Mouse (Mus musculus) megakaryocyte, embryonic 14.5 days (primary cell): ENCODE data around the gene Plau. TPM values are rescaled to one million over a fixed set of nuclear protein-coding genes. Genes with fewer than 3 reads are reported as not detected.
A peak's percentile ranks its signal among the peaks of the same experiment; 100 is the strongest.

Experiments used
- H3K27me3 ChIP-seq: replicated peaks from 2 replicates; pipeline ENCODE3; 2012; ENCODE audit warnings: inconsistent platforms
- H3K36me3 ChIP-seq: replicated peaks from 2 replicates; pipeline ENCODE3; 2012; ENCODE audit warnings: low read length, inconsistent platforms, mixed read lengths
- H3K4me1 ChIP-seq: 2 replicates; pipeline ENCODE4 v1.6.1; 2012; ENCODE audit warnings: inconsistent platforms
- H3K4me3 ChIP-seq: replicated peaks from 2 replicates; pipeline ENCODE3; 2012; ENCODE audit warnings: moderate library complexity, mild to moderate bottlenecking, inconsistent platforms
- H3K9me3 ChIP-seq: 2 replicates; pipeline ENCODE4 v1.6.1; 2012; ENCODE audit warnings: inconsistent platforms
- FLI1 ChIP-seq: IDR thresholded peaks from 2 replicates; pipeline ENCODE4 v1.6.1; 2012; ENCODE audit warnings: low read length, inconsistent platforms, mixed read lengths
- GATA1 ChIP-seq: IDR thresholded peaks from 3 replicates; pipeline ENCODE4 v1.6.1; 2012; ENCODE audit warnings: mixed read lengths, low read length, inconsistent platforms, borderline replicate concordance
- polyA plus RNA-seq: library from polyadenylated mRNA; stranded (reverse); fragments of >175 nt; gene quantifications from 2 replicates; pipeline ENCODE4 v1.2.3, GENCODE M21; 2012; ENCODE audit warnings: low replicate concordance; ENCODE audit not compliant: insufficient read depth

Plau gene
- polyA plus RNA-seq, 1 experiment, result 0.35 TPM

- Histone ChIP-seq H3K4me1 (peaks cover 45% of the 10 kb centered on the region), H3K9me3 (no peaks in the 10 kb centered on the region), H3K36me3 (no peaks in the 10 kb centered on the region), H3K4me3 (no peak overlapping the region), H3K27me3 (no peaks in the 10 kb centered on the region)
- TF ChIP-seq FLI1, result no peak
- TF ChIP-seq GATA1, result no peak
Measured at GRCm38 (mm10) chr14:20828524-20828923, 7.9 kb upstream of the Plau start.

DNA sequence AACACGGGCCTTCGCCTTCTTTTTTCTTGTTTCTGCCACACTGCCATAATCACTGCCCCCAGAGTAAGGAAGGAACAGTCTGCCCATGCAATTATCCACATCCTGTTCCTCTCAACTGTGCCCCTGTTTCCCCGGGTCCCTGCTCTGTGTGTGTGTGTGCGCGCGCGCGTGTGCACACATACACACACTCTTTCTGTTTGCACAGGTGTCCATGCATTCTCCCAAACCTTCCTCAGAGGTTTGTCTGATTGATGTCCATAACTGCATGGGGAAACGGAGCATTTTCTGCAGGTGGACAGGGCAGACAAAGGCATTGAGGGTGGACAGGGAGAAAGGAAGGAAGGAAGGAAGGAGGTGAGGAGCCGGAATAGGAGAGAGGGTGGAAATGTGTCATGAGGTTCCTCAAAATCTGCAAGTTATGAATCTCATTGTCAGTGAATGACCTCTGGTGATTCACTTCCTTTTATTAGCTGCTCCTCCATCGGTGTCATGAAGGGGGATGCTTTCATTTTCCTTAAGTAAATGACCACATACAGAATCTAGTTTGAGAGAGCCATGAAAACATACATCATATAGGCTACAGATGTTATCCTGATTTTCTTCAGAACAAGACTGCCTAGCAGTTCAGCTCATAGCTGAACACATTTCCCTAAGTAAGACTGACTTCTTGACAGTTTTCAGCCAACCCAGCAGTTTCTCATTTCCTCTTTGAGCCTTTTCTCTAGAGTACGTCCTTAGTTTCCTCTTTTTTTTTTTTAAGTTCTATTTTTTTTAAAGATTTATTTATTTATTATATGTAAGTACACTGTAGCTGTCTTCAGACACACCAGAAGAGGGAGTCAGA lies 6.7 kb upstream of the Plau start:
- peaks cover 3% of the 10 kb centered on the region for H3K27me3 ChIP-seq
- H3K4me3 ChIP-seq, result peak overlapping the region; percentile 87
- H3K36me3 ChIP-seq, result no peaks in the 10 kb centered on the region
- TF ChIP-seq FLI1 (no peak), GATA1 (no peak)
- no peaks in the 10 kb centered on the region for H3K9me3 ChIP-seq
- H3K4me1 ChIP-seq, result peaks cover 57% of the 10 kb centered on the region

DNA sequence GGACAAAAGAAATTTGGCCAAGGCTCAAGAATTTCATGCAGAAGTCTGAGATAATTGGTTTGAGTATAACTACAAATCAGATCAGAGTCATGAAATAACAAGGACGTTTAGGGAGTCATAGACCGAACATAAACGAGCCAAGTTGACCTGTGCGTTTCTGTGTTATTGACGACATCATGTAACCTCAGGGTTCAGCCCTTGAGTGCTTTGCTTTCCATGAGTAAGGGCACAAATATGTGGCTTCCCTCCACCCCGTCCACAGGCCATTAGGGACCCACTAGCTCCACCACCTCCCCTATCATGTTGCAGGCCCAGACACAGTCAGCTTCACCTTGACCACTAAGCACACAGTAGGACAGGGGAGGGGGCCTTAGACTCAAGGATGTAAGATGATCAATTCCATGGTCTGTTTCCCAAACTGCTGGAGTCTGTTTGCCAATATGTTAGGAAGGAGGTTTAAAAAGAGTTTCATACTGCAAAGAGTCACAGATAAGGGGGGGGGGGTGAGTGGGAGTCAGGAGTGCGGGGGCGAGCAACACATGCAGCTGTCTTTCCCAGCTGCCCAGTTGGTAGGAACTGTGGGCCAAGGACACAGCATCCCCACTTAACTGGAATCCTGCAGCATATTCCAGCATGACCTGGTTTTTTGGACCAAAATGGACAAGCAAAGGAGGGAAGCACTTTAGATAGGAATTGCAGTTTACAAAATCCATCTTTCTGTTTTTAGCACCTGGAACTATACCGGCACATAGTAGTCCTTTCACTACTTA lies 5.1 kb upstream of the Plau start:
- no peaks in the 10 kb centered on the region for H3K36me3 ChIP-seq
- TF ChIP-seq FLI1 (no peak), GATA1 (no peak)
- H3K9me3 ChIP-seq, result no peaks in the 10 kb centered on the region
- H3K4me1 ChIP-seq, result peaks cover 70% of the 10 kb centered on the region
- H3K4me3 ChIP-seq, result no peak overlapping the region
- peaks cover 6% of the 10 kb centered on the region for H3K27me3 ChIP-seq

DNA sequence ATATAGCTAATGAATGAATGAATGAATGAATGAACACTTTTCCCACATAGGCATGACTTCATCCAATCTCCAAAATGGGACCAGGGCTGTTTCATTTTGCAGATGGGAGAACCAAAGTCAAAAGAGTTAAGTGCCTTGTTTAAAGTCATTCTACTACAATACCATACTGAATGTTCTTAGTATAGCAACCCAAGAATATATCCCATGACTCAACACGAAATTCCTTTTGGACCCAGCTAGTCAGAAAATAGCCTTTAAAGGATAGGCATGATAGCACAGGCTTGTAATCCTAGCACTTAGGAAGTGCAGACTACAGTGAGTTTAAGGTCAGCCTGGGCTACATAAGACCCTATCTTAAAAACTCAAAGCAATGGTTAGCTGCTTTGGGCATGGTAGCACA lies 4.5 kb upstream of the Plau start:
- TF ChIP-seq FLI1, result no peak
- TF ChIP-seq GATA1, result no peak
- peaks cover 76% of the 10 kb centered on the region for H3K4me1 ChIP-seq
- H3K4me3 ChIP-seq, result no peak overlapping the region
- H3K9me3 ChIP-seq, result no peaks in the 10 kb centered on the region
- peaks cover 11% of the 10 kb centered on the region for H3K27me3 ChIP-seq
- no peaks in the 10 kb centered on the region for H3K36me3 ChIP-seq

DNA sequence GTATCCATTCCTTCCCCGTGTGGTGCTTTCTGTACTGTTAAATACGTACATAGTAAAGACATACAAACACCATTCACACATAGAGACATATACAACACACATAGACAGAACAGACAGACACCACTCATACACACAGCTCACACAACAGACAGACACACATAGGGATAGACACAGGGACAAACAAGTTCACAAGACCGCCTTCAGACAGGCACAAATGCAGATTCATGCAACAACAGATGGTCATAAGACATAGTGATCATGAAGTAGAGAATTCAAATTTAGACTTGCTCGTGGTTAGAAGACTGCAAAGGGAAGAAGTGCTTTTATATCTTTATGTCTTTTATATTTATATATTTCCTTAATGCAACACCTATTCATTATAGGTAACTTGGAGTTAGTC lies 2.9 kb upstream of the Plau start:
- Histone ChIP-seq H3K4me3 (no peak overlapping the region), H3K27me3 (peaks cover 25% of the 10 kb centered on the region), H3K9me3 (no peaks in the 10 kb centered on the region), H3K4me1 (peaks cover 77% of the 10 kb centered on the region), H3K36me3 (peaks cover under 1% of the 10 kb centered on the region)
- TF ChIP-seq FLI1, result no peak
- TF ChIP-seq GATA1, result no peak

- Histone ChIP-seq H3K27me3 (peaks cover 31% of the 10 kb centered on the region), H3K4me3 (peak overlapping the region; percentile 57), H3K4me1 (peaks cover 73% of the 10 kb centered on the region), H3K36me3 (peaks cover 2% of the 10 kb centered on the region), H3K9me3 (no peaks in the 10 kb centered on the region)
- TF ChIP-seq FLI1, result no peak
- TF ChIP-seq GATA1, result no peak
Measured at GRCm38 (mm10) chr14:20834136-20834535, 2.3 kb upstream of the Plau start.

- H3K4me1 ChIP-seq, result peaks cover 54% of the 10 kb centered on the region
- peak overlapping the region; percentile 94 for H3K4me3 ChIP-seq
- H3K36me3 ChIP-seq, result peaks cover 13% of the 10 kb centered on the region
- TF ChIP-seq FLI1, result no peak
- H3K27me3 ChIP-seq, result peaks cover 45% of the 10 kb centered on the region
- H3K9me3 ChIP-seq, result no peaks in the 10 kb centered on the region
Measured at GRCm38 (mm10) chr14:20836905-20837376, 481 bp downstream of the Plau start.

- TF ChIP-seq GATA1, result no peak
- no peak for TF ChIP-seq FLI1
- H3K4me3 ChIP-seq, result no peak overlapping the region
- H3K27me3 ChIP-seq, result peaks cover 48% of the 10 kb centered on the region
- peaks cover 16% of the 10 kb centered on the region for H3K36me3 ChIP-seq
- H3K4me1 ChIP-seq, result peaks cover 46% of the 10 kb centered on the region
- no peaks in the 10 kb centered on the region for H3K9me3 ChIP-seq
Measured at GRCm38 (mm10) chr14:20837681-20838080, 1.2 kb downstream of the Plau start.

GRCm38 (mm10) chr14:20841526-20841925 lies 5.1 kb downstream of the Plau start:
- Histone ChIP-seq H3K4me1 (peaks cover 26% of the 10 kb centered on the region), H3K36me3 (peaks cover 16% of the 10 kb centered on the region), H3K9me3 (no peaks in the 10 kb centered on the region), H3K4me3 (no peak overlapping the region), H3K27me3 (peaks cover 41% of the 10 kb centered on the region)
- TF ChIP-seq FLI1 (no peak), GATA1 (no peak)

DNA sequence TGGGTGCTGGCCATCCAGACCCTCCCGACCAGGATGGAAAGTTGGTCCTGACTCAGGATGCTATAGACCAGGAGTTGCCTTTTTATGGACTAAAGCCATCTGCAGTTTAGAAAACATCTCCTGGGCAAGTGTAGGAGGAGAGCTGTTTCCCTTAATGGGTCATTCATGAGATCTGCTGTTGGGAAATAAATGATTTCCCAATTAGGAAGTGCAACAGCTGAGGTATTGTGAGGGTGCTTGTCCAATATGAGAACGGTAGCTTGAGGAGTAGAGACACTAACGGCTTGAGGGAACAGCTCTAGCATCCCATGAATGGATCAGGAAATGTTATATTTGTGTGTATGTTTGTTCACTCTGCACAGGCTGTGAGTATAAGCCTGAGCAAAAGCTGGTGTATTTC lies 6.2 kb downstream of the Plau start:
- no peaks in the 10 kb centered on the region for H3K9me3 ChIP-seq
- H3K27me3 ChIP-seq, result peaks cover 34% of the 10 kb centered on the region
- H3K4me3 ChIP-seq, result no peak overlapping the region
- TF ChIP-seq FLI1 (no peak), GATA1 (no peak)
- peaks cover 16% of the 10 kb centered on the region for H3K36me3 ChIP-seq
- H3K4me1 ChIP-seq, result peaks cover 27% of the 10 kb centered on the region
